Mouse (Mus musculus) erythroblast, embryonic 14.5 days (primary cell): ENCODE measurements around the gene Ccl11.

Experiments
- GATA1 ChIP-seq: IDR thresholded peaks from 2 replicates; pipeline ENCODE4 v1.6.1; 2012; ENCODE audit warnings: low read length, inconsistent platforms, mixed read lengths
- TAL1 ChIP-seq: IDR thresholded peaks from 3 replicates; pipeline ENCODE4 v1.6.1; 2012; ENCODE audit warnings: low read length, inconsistent platforms, mixed read lengths

DNA sequence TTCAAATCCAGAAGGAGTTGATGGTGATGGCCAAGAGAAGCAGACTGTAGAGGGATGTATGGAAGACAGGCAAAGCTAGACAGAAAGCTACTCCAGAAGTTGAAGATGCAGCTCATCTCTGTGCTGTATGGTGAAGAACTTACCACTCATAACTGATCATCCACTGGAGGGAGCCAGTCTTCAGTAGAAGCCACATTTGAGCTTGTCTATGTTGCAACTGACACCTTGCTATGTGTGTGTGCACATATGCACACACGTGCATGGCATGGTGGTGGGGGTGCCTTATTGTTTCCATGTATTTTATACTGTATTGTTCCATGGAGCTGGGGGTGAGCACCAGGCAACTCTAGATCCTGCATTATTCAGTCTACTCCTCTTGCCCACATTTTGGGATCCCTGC lies 14.8 kb downstream of the Ccl11 start:
- TF ChIP-seq TAL1 (no peak), GATA1 (no peak)
